Mouse (Mus musculus): ENCODE data around the gene Gm28047. TPM values are rescaled to one million over a fixed set of nuclear protein-coding genes. Genes with fewer than 3 reads are reported as not detected.
A peak's percentile ranks its signal among the peaks of the same experiment; 100 is the strongest.

Gm28047 gene
- polyA plus RNA-seq, 1 experiment from 2014 or later = not detected

DNA sequence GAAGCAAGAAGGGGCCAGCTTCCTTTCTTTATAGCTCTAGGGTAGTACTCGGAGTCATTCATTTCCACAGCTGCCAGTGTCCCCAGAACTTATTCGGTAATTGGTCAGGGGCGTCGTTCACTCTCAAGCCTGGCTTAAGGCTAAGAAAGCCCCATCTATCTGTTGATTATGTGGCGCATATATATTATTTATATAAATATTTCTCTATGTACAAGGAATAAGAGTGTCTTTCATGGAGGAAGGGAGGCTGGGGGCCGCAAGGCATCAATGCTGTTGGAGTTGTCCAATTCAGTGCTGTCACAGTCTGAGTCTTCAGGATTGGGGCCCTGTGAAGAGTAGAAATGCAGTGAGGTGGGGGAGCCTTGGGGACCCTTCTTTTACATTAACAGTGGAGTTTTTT lies 125.0 kb downstream of the Gm28047 start:
- Histone ChIP-seq H3K27ac (ENCODE audit: low read depth, low read length) (no peak overlapping the region), H3K4me3 (ENCODE audit: low read depth, low read length) (no peak overlapping the region), H3K36me3 (ENCODE audit: control insufficient read depth, insufficient read depth, low read length) (peaks cover 58% of the 10 kb centered on the region), H3K9ac (ENCODE audit: low read depth, low read length) (no peak overlapping the region), H3K4me2 (no peak overlapping the region), H3K27me3 (ENCODE audit: control insufficient read depth, insufficient read depth, low read length) (no peaks in the 10 kb centered on the region), H3K4me1 (ENCODE audit: control insufficient read depth, insufficient read depth, low read length) (no peaks in the 10 kb centered on the region), H3K9me3 (replicated peaks; ENCODE audit: control insufficient read depth, low read length) (no peaks in the 10 kb centered on the region)
- ATAC-seq (replicated peaks; ENCODE audit: insufficient number of reproducible peaks, low FRiP score, low TSS enrichment) = no peak
- WGBS (ENCODE audit: insufficient replicate concordance) = 91% methylated on average over 6 of the region's 6 CpGs

DNA sequence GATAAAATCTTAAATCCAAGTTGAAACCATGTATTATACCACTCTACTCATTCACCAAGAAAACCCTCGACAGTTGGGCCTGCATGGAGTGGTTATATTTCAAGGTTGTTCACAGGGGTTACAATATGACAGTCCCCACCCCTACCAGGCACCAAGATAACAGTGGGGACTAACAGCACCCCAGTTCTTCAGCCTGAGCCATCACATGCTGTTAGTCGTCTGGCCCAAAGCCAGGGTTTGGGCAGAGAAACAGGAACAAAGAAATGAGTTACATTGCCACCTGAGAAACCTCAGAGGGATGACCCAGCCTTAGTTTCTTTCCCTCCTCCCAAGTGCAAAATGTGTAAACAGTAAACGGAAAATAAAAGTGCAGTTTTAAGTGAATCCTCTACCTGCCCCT lies 125.5 kb downstream of the Gm28047 start:
- no peak overlapping the region for H3K4me3 ChIP-seq (ENCODE audit: low read depth, low read length)
- H3K9me3 ChIP-seq (replicated peaks; ENCODE audit: control insufficient read depth, low read length) = no peaks in the 10 kb centered on the region
- no peak overlapping the region for H3K9ac ChIP-seq (ENCODE audit: low read depth, low read length)
- 85% methylated on average over 3 of the region's 3 CpGs for WGBS (ENCODE audit: insufficient replicate concordance)
- no peak overlapping the region for H3K27ac ChIP-seq (ENCODE audit: low read depth, low read length)
- no peaks in the 10 kb centered on the region for H3K27me3 ChIP-seq (ENCODE audit: control insufficient read depth, insufficient read depth, low read length)
- peaks cover 59% of the 10 kb centered on the region for H3K36me3 ChIP-seq (ENCODE audit: control insufficient read depth, insufficient read depth, low read length)
- ATAC-seq (replicated peaks; ENCODE audit: insufficient number of reproducible peaks, low FRiP score, low TSS enrichment) = no peak; the same call in 1 of the 2 replicates
- H3K4me2 ChIP-seq = no peak overlapping the region
- no peaks in the 10 kb centered on the region for H3K4me1 ChIP-seq (ENCODE audit: control insufficient read depth, insufficient read depth, low read length)

- 90% methylated on average over 3 of the region's 3 CpGs for WGBS (ENCODE audit: insufficient replicate concordance)
- H3K4me2 ChIP-seq = no peak overlapping the region
- H3K27ac ChIP-seq (ENCODE audit: low read depth, low read length) = no peak overlapping the region
- H3K36me3 ChIP-seq (ENCODE audit: control insufficient read depth, insufficient read depth, low read length) = peaks cover 57% of the 10 kb centered on the region
- H3K27me3 ChIP-seq (ENCODE audit: control insufficient read depth, insufficient read depth, low read length) = no peaks in the 10 kb centered on the region
- no peaks in the 10 kb centered on the region for H3K9me3 ChIP-seq (replicated peaks; ENCODE audit: control insufficient read depth, low read length)
- H3K9ac ChIP-seq (ENCODE audit: low read depth, low read length) = no peak overlapping the region
- ATAC-seq (replicated peaks; ENCODE audit: insufficient number of reproducible peaks, low FRiP score, low TSS enrichment) = no peak
- no peak overlapping the region for H3K4me3 ChIP-seq (ENCODE audit: low read depth, low read length)
- no peaks in the 10 kb centered on the region for H3K4me1 ChIP-seq (ENCODE audit: control insufficient read depth, insufficient read depth, low read length)
Measured at GRCm38 (mm10) chr15:102498322-102498721, 126.5 kb downstream of the Gm28047 start.

- no peak overlapping the region for H3K27ac ChIP-seq (ENCODE audit: low read depth, low read length)
- H3K4me1 ChIP-seq (ENCODE audit: control insufficient read depth, insufficient read depth, low read length) = peaks cover 9% of the 10 kb centered on the region
- no peak overlapping the region for H3K9ac ChIP-seq (ENCODE audit: low read depth, low read length)
- H3K36me3 ChIP-seq (ENCODE audit: control insufficient read depth, insufficient read depth, low read length) = peaks cover 56% of the 10 kb centered on the region
- no peaks in the 10 kb centered on the region for H3K9me3 ChIP-seq (replicated peaks; ENCODE audit: control insufficient read depth, low read length)
- 53% methylated on average over 1 of the region's 1 CpGs for WGBS (ENCODE audit: insufficient replicate concordance)
- H3K4me3 ChIP-seq (ENCODE audit: low read depth, low read length) = no peak overlapping the region
- H3K4me2 ChIP-seq = no peak overlapping the region
- H3K27me3 ChIP-seq (ENCODE audit: control insufficient read depth, insufficient read depth, low read length) = no peaks in the 10 kb centered on the region
- ATAC-seq (replicated peaks; ENCODE audit: insufficient number of reproducible peaks, low FRiP score, low TSS enrichment) = no peak
Measured at GRCm38 (mm10) chr15:102487664-102488063, 137.2 kb downstream of the Gm28047 start.

DNA sequence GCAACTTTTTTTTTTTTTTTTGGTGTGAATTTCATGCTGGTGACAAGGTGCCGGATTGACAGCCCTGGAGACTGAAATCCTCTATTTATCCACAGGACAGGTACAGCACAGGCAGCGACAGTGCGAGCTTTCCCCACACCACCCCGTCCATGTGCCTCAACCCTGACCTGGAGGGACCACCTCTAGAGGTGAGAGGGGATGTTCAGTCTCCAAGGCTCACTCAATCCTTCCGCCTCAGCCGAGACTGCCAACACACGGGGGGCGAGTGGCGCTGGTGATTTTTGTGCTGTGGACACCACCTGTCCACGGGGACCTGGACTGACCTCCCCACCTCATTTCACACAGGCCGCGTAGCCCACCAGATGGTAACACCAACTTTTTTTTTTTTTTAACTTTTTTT lies 139.0 kb downstream of the Gm28047 start:
- H3K9ac ChIP-seq (ENCODE audit: low read depth, low read length) = no peak overlapping the region
- peaks cover 58% of the 10 kb centered on the region for H3K36me3 ChIP-seq (ENCODE audit: control insufficient read depth, insufficient read depth, low read length)
- no peaks in the 10 kb centered on the region for H3K27me3 ChIP-seq (ENCODE audit: control insufficient read depth, insufficient read depth, low read length)
- H3K4me3 ChIP-seq (ENCODE audit: low read depth, low read length) = no peak overlapping the region
- H3K4me1 ChIP-seq (ENCODE audit: control insufficient read depth, insufficient read depth, low read length) = peaks cover 9% of the 10 kb centered on the region
- no peak overlapping the region for H3K27ac ChIP-seq (ENCODE audit: low read depth, low read length)
- 88% methylated on average over 12 of the region's 12 CpGs for WGBS (ENCODE audit: insufficient replicate concordance)
- ATAC-seq (replicated peaks; ENCODE audit: insufficient number of reproducible peaks, low FRiP score, low TSS enrichment) = no peak
- no peak overlapping the region for H3K4me2 ChIP-seq
- H3K9me3 ChIP-seq (replicated peaks; ENCODE audit: control insufficient read depth, low read length) = no peaks in the 10 kb centered on the region

- peaks cover 45% of the 10 kb centered on the region for H3K36me3 ChIP-seq (ENCODE audit: control insufficient read depth, insufficient read depth, low read length)
- no peaks in the 10 kb centered on the region for H3K27me3 ChIP-seq (ENCODE audit: control insufficient read depth, insufficient read depth, low read length)
- WGBS (ENCODE audit: insufficient replicate concordance) = 56% methylated on average over 3 of the region's 3 CpGs
- no peak overlapping the region for H3K9ac ChIP-seq (ENCODE audit: low read depth, low read length)
- H3K4me1 ChIP-seq (ENCODE audit: control insufficient read depth, insufficient read depth, low read length) = peaks cover 9% of the 10 kb centered on the region
- H3K27ac ChIP-seq (ENCODE audit: low read depth, low read length) = no peak overlapping the region; the same call in 1 of the 2 replicates
- peak overlapping the region; percentile 6; the same call in 1 of the 2 replicates for H3K4me2 ChIP-seq
- no peak overlapping the region for H3K4me3 ChIP-seq (ENCODE audit: low read depth, low read length)
- ATAC-seq (replicated peaks; ENCODE audit: insufficient number of reproducible peaks, low FRiP score, low TSS enrichment) = no peak
- no peaks in the 10 kb centered on the region for H3K9me3 ChIP-seq (replicated peaks; ENCODE audit: control insufficient read depth, low read length)
Measured at GRCm38 (mm10) chr15:102483136-102483535, 141.7 kb downstream of the Gm28047 start.

- Histone ChIP-seq H3K9ac (ENCODE audit: low read depth, low read length) (no peak overlapping the region), H3K27me3 (ENCODE audit: control insufficient read depth, insufficient read depth, low read length) (no peaks in the 10 kb centered on the region), H3K4me2 (no peak overlapping the region), H3K4me1 (ENCODE audit: control insufficient read depth, insufficient read depth, low read length) (peaks cover 7% of the 10 kb centered on the region), H3K9me3 (replicated peaks; ENCODE audit: control insufficient read depth, low read length) (no peaks in the 10 kb centered on the region), H3K4me3 (ENCODE audit: low read depth, low read length) (no peak overlapping the region), H3K36me3 (ENCODE audit: control insufficient read depth, insufficient read depth, low read length) (peaks cover 19% of the 10 kb centered on the region), H3K27ac (ENCODE audit: low read depth, low read length) (no peak overlapping the region)
- no peak for ATAC-seq (replicated peaks; ENCODE audit: insufficient number of reproducible peaks, low FRiP score, low TSS enrichment)
- 84% methylated on average over 2 of the region's 2 CpGs for WGBS (ENCODE audit: insufficient replicate concordance)
Measured at GRCm38 (mm10) chr15:102474520-102474919, 150.3 kb downstream of the Gm28047 start.

MicroRNA genes within 50 kb of the gene (microRNA counts, 519-probe panel; counts per million panel counts)
- microRNA mmu-miR-688 = 32.2 counts per million

Small RNAs within 50 kb of the gene (microRNA-seq; reads per million reads assigned to microRNA genes)
- gene Mir688 (ENCODE audit: borderline number of aligned reads) = 0.27 reads per million

Other genes with a start within 250 kb of the Gm28047 start
- 7.5 and 8.1 TPM in 2 replicates for gene Sp1, start 218.9 kb downstream of the Gm28047 start, polyA plus RNA-seq (2014; fragmentation: Nextera tagmentation; extraction: Ambion mirVana)
- 0.93 and 1.2 TPM in 2 replicates for gene Amhr2, start 179.7 kb downstream of the Gm28047 start, polyA plus RNA-seq (2014; fragmentation: Nextera tagmentation; extraction: Ambion mirVana)
- gene Prr13, start 166.0 kb downstream of the Gm28047 start, polyA plus RNA-seq (2014; fragmentation: Nextera tagmentation; extraction: Ambion mirVana) = 124 and 139 TPM in 2 replicates
- gene Pcbp2, start 154.5 kb downstream of the Gm28047 start, polyA plus RNA-seq (2014; fragmentation: Nextera tagmentation; extraction: Ambion mirVana) = 187 and 213 TPM in 2 replicates
- gene Gm10337, start 121.3 kb downstream of the Gm28047 start, polyA plus RNA-seq (2014; fragmentation: Nextera tagmentation; extraction: Ambion mirVana) = 2.7 TPM in 1 of 2 replicates, not detected in the other
- 10.0 and 10.9 TPM in 2 replicates for gene Map3k12, start 108.0 kb downstream of the Gm28047 start, polyA plus RNA-seq (2014; fragmentation: Nextera tagmentation; extraction: Ambion mirVana)
- 97.7 and 108 TPM in 2 replicates for gene Tarbp2, start 106.9 kb downstream of the Gm28047 start, polyA plus RNA-seq (2014; fragmentation: Nextera tagmentation; extraction: Ambion mirVana)
- 0.68 and 1.2 TPM in 2 replicates for gene Npff, start 100.1 kb downstream of the Gm28047 start, polyA plus RNA-seq (2014; fragmentation: Nextera tagmentation; extraction: Ambion mirVana)
- gene Atf7, start 397 bp upstream of the Gm28047 start, polyA plus RNA-seq (2014; fragmentation: Nextera tagmentation; extraction: Ambion mirVana) = 18.8 and 22.1 TPM in 2 replicates
- gene Atp5g2, start 47.3 kb upstream of the Gm28047 start, polyA plus RNA-seq (2014; fragmentation: Nextera tagmentation; extraction: Ambion mirVana) = 76.3 and 82.0 TPM in 2 replicates
- gene Calcoco1, start 97.1 kb upstream of the Gm28047 start, polyA plus RNA-seq (2014; fragmentation: Nextera tagmentation; extraction: Ambion mirVana) = 33.7 and 47.8 TPM in 2 replicates

Measured in heart, embryonic 11.5 days (tissue).